Mouse (Mus musculus) induced T-regulatory cell, adult 2 months (primary cell): ENCODE results near the gene Sult2a7.

Experiments
- DNase-seq: peaks from one replicate; pipeline ENCODE4 v3.0.0-alpha.2; 2012; ENCODE audit warnings: low read depth

Gene Sult2a7

GRCm38 (mm10) chr7:14494130-14494529, at the start of gene Sult2a7:
Sult2a7 (minus strand) TSS chr7:14494230.
- no peak for DNase-seq

- DNase-seq: no peak
Measured at GRCm38 (mm10) chr7:14525280-14525679, 31.2 kb upstream of the Sult2a7 start.

GRCm38 (mm10) chr7:14522636-14523035, 28.6 kb upstream of the Sult2a7 start:
- no peak for DNase-seq

- DNase-seq: no peak
Measured at GRCm38 (mm10) chr7:14518301-14518700, 24.3 kb upstream of the Sult2a7 start.

GRCm38 (mm10) chr7:14492886-14493285, 1.1 kb downstream of the Sult2a7 start:
- DNase-seq: no peak

- no peak for DNase-seq
Measured at GRCm38 (mm10) chr7:14446534-14446933, 47.5 kb downstream of the Sult2a7 start, which contains the start of gene Sult2a8. Sult2a8 (minus strand) TSS chr7:14446769.

- DNase-seq: no peak
Measured at GRCm38 (mm10) chr7:14439581-14439980, 54.4 kb downstream of the Sult2a7 start.

- no peak for DNase-seq
Measured at GRCm38 (mm10) chr7:14438484-14438883, 55.5 kb downstream of the Sult2a7 start.

- no peak for DNase-seq
Measured at GRCm38 (mm10) chr7:14438029-14438428, 56.0 kb downstream of the Sult2a7 start.
